Mouse (Mus musculus): ENCODE measurements around the gene Fbxl20. TPM values are rescaled to one million over a fixed set of nuclear protein-coding genes. Genes with fewer than 3 reads are reported as not detected.

Gene Fbxl20
- polyA plus RNA-seq, 1 experiment from 2014 or later = 14.9 TPM

GRCm38 (mm10) chr11:98049672-98050519 lies 100.3 kb downstream of the Fbxl20 start:
- Histone ChIP-seq H3K4me3 (ENCODE audit: control insufficient read depth in 1 of 2, insufficient read depth in 1 of 2, low read depth in 1 of 2, low read length in 2 of 2) (no peak overlapping the region), H3K9me3 (ENCODE audit: control insufficient read depth, low read length) (no peaks in the 10 kb centered on the region), H3K36me3 (ENCODE audit: control insufficient read depth, insufficient read depth, low read length) (no peaks in the 10 kb centered on the region), H3K27me3 (ENCODE audit: control insufficient read depth, insufficient read depth, low read length) (peaks cover 40% of the 10 kb centered on the region), H3K4me1 (ENCODE audit: control insufficient read depth in 2 of 2, insufficient read depth in 2 of 2, low read length in 2 of 2) (peaks cover 7 to 27% of the 10 kb centered on the region in 2 experiments), H3K4me2 (ENCODE audit: low read length) (no peak overlapping the region), H3K9ac (ENCODE audit: low read length) (no peak overlapping the region), H3K27ac (replicated peaks in 1 of 2; ENCODE audit: control insufficient read depth in 1 of 2, insufficient read depth in 1 of 2, low read depth in 2 of 2, low read length in 2 of 2) (no peak overlapping the region)
- 73% methylated on average over 14 of the region's 14 CpGs for WGBS
- ATAC-seq (ENCODE audit: insufficient number of reproducible peaks, insufficient read depth, low FRiP score, low read depth) = no peak

GRCm38 (mm10) chr11:98047745-98048144 lies 102.5 kb downstream of the Fbxl20 start:
- WGBS = 82% methylated on average over 4 of the region's 4 CpGs
- H3K9me3 ChIP-seq (ENCODE audit: control insufficient read depth, low read length) = no peaks in the 10 kb centered on the region
- H3K27ac ChIP-seq (replicated peaks in 1 of 2; ENCODE audit: control insufficient read depth in 1 of 2, insufficient read depth in 1 of 2, low read depth in 2 of 2, low read length in 2 of 2) = no peak overlapping the region
- no peak overlapping the region for H3K9ac ChIP-seq (ENCODE audit: low read length)
- H3K36me3 ChIP-seq (ENCODE audit: control insufficient read depth, insufficient read depth, low read length) = no peaks in the 10 kb centered on the region
- no peak for ATAC-seq (ENCODE audit: insufficient number of reproducible peaks, insufficient read depth, low FRiP score, low read depth)
- H3K4me1 ChIP-seq (ENCODE audit: control insufficient read depth in 2 of 2, insufficient read depth in 2 of 2, low read length in 2 of 2) = peaks cover 7 to 25% of the 10 kb centered on the region in 2 experiments
- no peak overlapping the region for H3K4me2 ChIP-seq (ENCODE audit: low read length)
- peaks cover 28% of the 10 kb centered on the region for H3K27me3 ChIP-seq (ENCODE audit: control insufficient read depth, insufficient read depth, low read length)
- no peak overlapping the region for H3K4me3 ChIP-seq (ENCODE audit: control insufficient read depth in 1 of 2, insufficient read depth in 1 of 2, low read depth in 1 of 2, low read length in 2 of 2)

GRCm38 (mm10) chr11:98046466-98046865 lies 103.7 kb downstream of the Fbxl20 start:
- peaks cover 18% of the 10 kb centered on the region for H3K27me3 ChIP-seq (ENCODE audit: control insufficient read depth, insufficient read depth, low read length)
- H3K36me3 ChIP-seq (ENCODE audit: control insufficient read depth, insufficient read depth, low read length) = no peaks in the 10 kb centered on the region
- WGBS = 61% methylated on average over 1 of the region's 1 CpGs
- peaks cover 4 to 14% of the 10 kb centered on the region in 2 experiments for H3K4me1 ChIP-seq (ENCODE audit: control insufficient read depth in 2 of 2, insufficient read depth in 2 of 2, low read length in 2 of 2)
- no peak overlapping the region for H3K27ac ChIP-seq (replicated peaks in 1 of 2; ENCODE audit: control insufficient read depth in 1 of 2, insufficient read depth in 1 of 2, low read depth in 2 of 2, low read length in 2 of 2)
- ATAC-seq (ENCODE audit: insufficient number of reproducible peaks, insufficient read depth, low FRiP score, low read depth) = no peak
- no peak overlapping the region for H3K9ac ChIP-seq (ENCODE audit: low read length)
- H3K9me3 ChIP-seq (ENCODE audit: control insufficient read depth, low read length) = no peaks in the 10 kb centered on the region
- no peak overlapping the region for H3K4me2 ChIP-seq (ENCODE audit: low read length)
- H3K4me3 ChIP-seq (ENCODE audit: control insufficient read depth in 1 of 2, insufficient read depth in 1 of 2, low read depth in 1 of 2, low read length in 2 of 2) = no peak overlapping the region

GRCm38 (mm10) chr11:98045596-98045995 lies 104.6 kb downstream of the Fbxl20 start:
- Histone ChIP-seq H3K9me3 (ENCODE audit: control insufficient read depth, low read length) (no peaks in the 10 kb centered on the region), H3K27me3 (ENCODE audit: control insufficient read depth, insufficient read depth, low read length) (peaks cover 9% of the 10 kb centered on the region), H3K36me3 (ENCODE audit: control insufficient read depth, insufficient read depth, low read length) (no peaks in the 10 kb centered on the region), H3K9ac (ENCODE audit: low read length) (no peak overlapping the region), H3K4me2 (ENCODE audit: low read length) (no peak overlapping the region), H3K4me1 (ENCODE audit: control insufficient read depth in 2 of 2, insufficient read depth in 2 of 2, low read length in 2 of 2) (peaks cover 2 to 5% of the 10 kb centered on the region in 2 experiments; a peak in 3 of 4 replicates), H3K27ac (replicated peaks in 1 of 2; ENCODE audit: control insufficient read depth in 1 of 2, insufficient read depth in 1 of 2, low read depth in 2 of 2, low read length in 2 of 2) (no peak overlapping the region), H3K4me3 (ENCODE audit: control insufficient read depth in 1 of 2, insufficient read depth in 1 of 2, low read depth in 1 of 2, low read length in 2 of 2) (no peak overlapping the region)
- no peak for ATAC-seq (ENCODE audit: insufficient number of reproducible peaks, insufficient read depth, low FRiP score, low read depth)
- WGBS = 72% methylated on average over 4 of the region's 4 CpGs

- Histone ChIP-seq H3K27ac (replicated peaks in 1 of 2; ENCODE audit: control insufficient read depth in 1 of 2, insufficient read depth in 1 of 2, low read depth in 2 of 2, low read length in 2 of 2) (no peak overlapping the region), H3K4me2 (ENCODE audit: low read length) (no peak overlapping the region), H3K9ac (ENCODE audit: low read length) (no peak overlapping the region), H3K36me3 (ENCODE audit: control insufficient read depth, insufficient read depth, low read length) (no peaks in the 10 kb centered on the region), H3K4me1 (ENCODE audit: control insufficient read depth in 2 of 2, insufficient read depth in 2 of 2, low read length in 2 of 2) (peaks cover 0 to 5% of the 10 kb centered on the region in 2 experiments; a peak in 2 of 4 replicates), H3K9me3 (ENCODE audit: control insufficient read depth, low read length) (no peaks in the 10 kb centered on the region), H3K27me3 (ENCODE audit: control insufficient read depth, insufficient read depth, low read length) (no peaks in the 10 kb centered on the region), H3K4me3 (ENCODE audit: control insufficient read depth in 1 of 2, insufficient read depth in 1 of 2, low read depth in 1 of 2, low read length in 2 of 2) (no peak overlapping the region)
- 54% methylated on average over 5 of the region's 5 CpGs for WGBS
- no peak for ATAC-seq (ENCODE audit: insufficient number of reproducible peaks, insufficient read depth, low FRiP score, low read depth)
Observed at GRCm38 (mm10) chr11:98044074-98044473, 106.1 kb downstream of the Fbxl20 start.

GRCm38 (mm10) chr11:98042741-98043140 lies 107.5 kb downstream of the Fbxl20 start:
- H3K4me2 ChIP-seq (ENCODE audit: low read length) = no peak overlapping the region
- peaks cover 0 to 5% of the 10 kb centered on the region in 2 experiments; a peak in 2 of 4 replicates for H3K4me1 ChIP-seq (ENCODE audit: control insufficient read depth in 2 of 2, insufficient read depth in 2 of 2, low read length in 2 of 2)
- 72% methylated on average over 6 of the region's 6 CpGs for WGBS
- H3K27me3 ChIP-seq (ENCODE audit: control insufficient read depth, insufficient read depth, low read length) = no peaks in the 10 kb centered on the region
- H3K4me3 ChIP-seq (ENCODE audit: control insufficient read depth in 1 of 2, insufficient read depth in 1 of 2, low read depth in 1 of 2, low read length in 2 of 2) = no peak overlapping the region
- H3K9me3 ChIP-seq (ENCODE audit: control insufficient read depth, low read length) = no peaks in the 10 kb centered on the region
- H3K36me3 ChIP-seq (ENCODE audit: control insufficient read depth, insufficient read depth, low read length) = no peaks in the 10 kb centered on the region
- no peak overlapping the region for H3K9ac ChIP-seq (ENCODE audit: low read length)
- ATAC-seq (ENCODE audit: insufficient number of reproducible peaks, insufficient read depth, low FRiP score, low read depth) = no peak
- H3K27ac ChIP-seq (replicated peaks in 1 of 2; ENCODE audit: control insufficient read depth in 1 of 2, insufficient read depth in 1 of 2, low read depth in 2 of 2, low read length in 2 of 2) = no peak overlapping the region

- WGBS = 74% methylated on average over 8 of the region's 8 CpGs
- no peak for ATAC-seq (ENCODE audit: insufficient number of reproducible peaks, insufficient read depth, low FRiP score, low read depth)
- Histone ChIP-seq H3K36me3 (ENCODE audit: control insufficient read depth, insufficient read depth, low read length) (no peaks in the 10 kb centered on the region), H3K27me3 (ENCODE audit: control insufficient read depth, insufficient read depth, low read length) (no peaks in the 10 kb centered on the region; the same call in 1 of the 2 replicates), H3K4me2 (ENCODE audit: low read length) (no peak overlapping the region), H3K4me3 (ENCODE audit: control insufficient read depth in 1 of 2, insufficient read depth in 1 of 2, low read depth in 1 of 2, low read length in 2 of 2) (no peak overlapping the region), H3K9me3 (ENCODE audit: control insufficient read depth, low read length) (no peaks in the 10 kb centered on the region), H3K9ac (ENCODE audit: low read length) (no peak overlapping the region), H3K4me1 (ENCODE audit: control insufficient read depth in 2 of 2, insufficient read depth in 2 of 2, low read length in 2 of 2) (peaks cover 5 to 6% of the 10 kb centered on the region in 2 experiments; a peak in 2 of 4 replicates), H3K27ac (replicated peaks in 1 of 2; ENCODE audit: control insufficient read depth in 1 of 2, insufficient read depth in 1 of 2, low read depth in 2 of 2, low read length in 2 of 2) (no peak overlapping the region)
Observed at GRCm38 (mm10) chr11:98040975-98041374, 109.2 kb downstream of the Fbxl20 start.

Data from heart, embryonic 14.5 days (tissue).